Mouse (Mus musculus): ENCODE results near the gene Gm49378. TPM values are rescaled to one million over a fixed set of nuclear protein-coding genes. Genes with fewer than 3 reads are reported as not detected.

Gm49378 gene
- polyA plus RNA-seq, 1 experiment from 2014 or later = 1.8 TPM

- no peak for ATAC-seq (ENCODE audit: low read depth)
- WGBS = 90% methylated on average over 21 of the region's 21 CpGs
- Histone ChIP-seq H3K9me3 (ENCODE audit: control insufficient read depth, low read length) (no peaks in the 10 kb centered on the region), H3K36me3 (ENCODE audit: control insufficient read depth, insufficient read depth, low read length) (peaks cover 56% of the 10 kb centered on the region), H3K4me3 (ENCODE audit: low read length) (no peak overlapping the region), H3K4me2 (ENCODE audit: low read depth, low read length) (no peak overlapping the region), H3K9ac (ENCODE audit: low read length) (no peak overlapping the region), H3K4me1 (replicated peaks; ENCODE audit: control insufficient read depth, insufficient read depth, low read length) (peaks cover 3% of the 10 kb centered on the region), H3K27me3 (ENCODE audit: control insufficient read depth, insufficient read depth, low read depth, low read length) (no peaks in the 10 kb centered on the region), H3K27ac (ENCODE audit: low read length) (no peak overlapping the region)
These were observed 38.9 kb downstream of the Gm49378 start for GRCm38 (mm10) chr14:55598521-55599390.

- Histone ChIP-seq H3K27me3 (ENCODE audit: control insufficient read depth, insufficient read depth, low read depth, low read length) (no peaks in the 10 kb centered on the region), H3K9ac (ENCODE audit: low read length) (no peak overlapping the region), H3K4me3 (ENCODE audit: low read length) (no peak overlapping the region), H3K27ac (ENCODE audit: low read length) (no peak overlapping the region), H3K4me2 (ENCODE audit: low read depth, low read length) (no peak overlapping the region), H3K36me3 (ENCODE audit: control insufficient read depth, insufficient read depth, low read length) (peaks cover 42% of the 10 kb centered on the region), H3K9me3 (ENCODE audit: control insufficient read depth, low read length) (no peaks in the 10 kb centered on the region), H3K4me1 (replicated peaks; ENCODE audit: control insufficient read depth, insufficient read depth, low read length) (peaks cover 10% of the 10 kb centered on the region)
- WGBS = 82% methylated on average over 13 of the region's 13 CpGs
- ATAC-seq (ENCODE audit: low read depth) = no peak
These were observed 41.5 kb downstream of the Gm49378 start for GRCm38 (mm10) chr14:55596036-55596690.

- ATAC-seq (ENCODE audit: low read depth) = no peak
- H3K36me3 ChIP-seq (ENCODE audit: control insufficient read depth, insufficient read depth, low read length) = peaks cover 30% of the 10 kb centered on the region
- H3K9me3 ChIP-seq (ENCODE audit: control insufficient read depth, low read length) = no peaks in the 10 kb centered on the region
- peak overlapping the region; percentile 98 for H3K4me3 ChIP-seq (ENCODE audit: low read length)
- no peak overlapping the region for H3K27ac ChIP-seq (ENCODE audit: low read length)
- 3% methylated on average over 16 of the region's 16 CpGs for WGBS
- H3K27me3 ChIP-seq (ENCODE audit: control insufficient read depth, insufficient read depth, low read depth, low read length) = no peaks in the 10 kb centered on the region
- peaks cover 16% of the 10 kb centered on the region for H3K4me1 ChIP-seq (replicated peaks; ENCODE audit: control insufficient read depth, insufficient read depth, low read length)
- peak overlapping the region; percentile 91 for H3K9ac ChIP-seq (ENCODE audit: low read length)
- peak overlapping the region; percentile 83 for H3K4me2 ChIP-seq (ENCODE audit: low read depth, low read length)
These were observed 45.5 kb downstream of the Gm49378 start for GRCm38 (mm10) chr14:55592226-55592625.

- Histone ChIP-seq H3K9me3 (ENCODE audit: control insufficient read depth, low read length) (no peaks in the 10 kb centered on the region), H3K9ac (ENCODE audit: low read length) (peak within 1 kb of the TSS; percentile 91), H3K4me3 (ENCODE audit: low read length) (peak within 1 kb of the TSS; percentile 98), H3K36me3 (ENCODE audit: control insufficient read depth, insufficient read depth, low read length) (peaks cover 22% of the 10 kb centered on the region), H3K4me2 (ENCODE audit: low read depth, low read length) (peak within 1 kb of the TSS; percentile 83), H3K4me1 (replicated peaks; ENCODE audit: control insufficient read depth, insufficient read depth, low read length) (peaks cover 16% of the 10 kb centered on the region), H3K27ac (ENCODE audit: low read length) (peak within 1 kb of the TSS; percentile 99), H3K27me3 (ENCODE audit: control insufficient read depth, insufficient read depth, low read depth, low read length) (no peaks in the 10 kb centered on the region)
- peak; percentile 91 for ATAC-seq (ENCODE audit: low read depth)
- WGBS = under 1% methylated on average over 33 of the region's 33 CpGs
These were observed 46.3 kb downstream of the Gm49378 start, which contains the start of gene Rnf31 for GRCm38 (mm10) chr14:55591331-55591891. Gene Rnf31, plus strand, starts transcription at chr14:55591708.

- Histone ChIP-seq H3K27ac (ENCODE audit: low read length) (peak within 1 kb of the TSS; percentile 99), H3K9me3 (ENCODE audit: control insufficient read depth, low read length) (no peaks in the 10 kb centered on the region), H3K27me3 (ENCODE audit: control insufficient read depth, insufficient read depth, low read depth, low read length) (no peaks in the 10 kb centered on the region), H3K4me1 (replicated peaks; ENCODE audit: control insufficient read depth, insufficient read depth, low read length) (peaks cover 16% of the 10 kb centered on the region), H3K36me3 (ENCODE audit: control insufficient read depth, insufficient read depth, low read length) (peaks cover 17% of the 10 kb centered on the region), H3K9ac (ENCODE audit: low read length) (peak within 1 kb of the TSS; percentile 91), H3K4me3 (ENCODE audit: low read length) (peak within 1 kb of the TSS; percentile 98), H3K4me2 (ENCODE audit: low read depth, low read length) (peak within 1 kb of the TSS; percentile 83)
- ATAC-seq (ENCODE audit: low read depth) = peak; percentile 98
- WGBS = under 1% methylated on average over 22 of the region's 22 CpGs
These were observed 46.9 kb downstream of the Gm49378 start, which contains the start of gene Psme2 for GRCm38 (mm10) chr14:55590748-55591330. Gene Psme2, minus strand, starts transcription at chr14:55591113.

GRCm38 (mm10) chr14:55589771-55590448 is 47.8 kb downstream of the Gm49378 start:
- 78% methylated on average over 11 of the region's 11 CpGs for whole genome bisulfite sequencing
- H3K4me1 ChIP-seq (replicated peaks; ENCODE audit: control insufficient read depth, insufficient read depth, low read length) = peaks cover 23% of the 10 kb centered on the region
- ATAC-seq (ENCODE audit: low read depth) = no peak
- no peaks in the 10 kb centered on the region for H3K9me3 ChIP-seq (ENCODE audit: control insufficient read depth, low read length)
- H3K4me3 ChIP-seq (ENCODE audit: low read length) = peak overlapping the region; percentile 98
- peaks cover 10% of the 10 kb centered on the region for H3K36me3 ChIP-seq (ENCODE audit: control insufficient read depth, insufficient read depth, low read length)
- peak overlapping the region; percentile 83 for H3K4me2 ChIP-seq (ENCODE audit: low read depth, low read length)
- H3K9ac ChIP-seq (ENCODE audit: low read length) = peak overlapping the region; percentile 77
- H3K27me3 ChIP-seq (ENCODE audit: control insufficient read depth, insufficient read depth, low read depth, low read length) = no peaks in the 10 kb centered on the region
- peak overlapping the region; percentile 67 for H3K27ac ChIP-seq (ENCODE audit: low read length)

- Histone ChIP-seq H3K9me3 (ENCODE audit: control insufficient read depth, low read length) (no peaks in the 10 kb centered on the region), H3K4me1 (replicated peaks; ENCODE audit: control insufficient read depth, insufficient read depth, low read length) (peaks cover 23% of the 10 kb centered on the region), H3K36me3 (ENCODE audit: control insufficient read depth, insufficient read depth, low read length) (peaks cover 5% of the 10 kb centered on the region), H3K4me3 (ENCODE audit: low read length) (no peak overlapping the region), H3K4me2 (ENCODE audit: low read depth, low read length) (no peak overlapping the region), H3K27me3 (ENCODE audit: control insufficient read depth, insufficient read depth, low read depth, low read length) (no peaks in the 10 kb centered on the region; the same call in 1 of the 2 replicates), H3K27ac (ENCODE audit: low read length) (no peak overlapping the region), H3K9ac (ENCODE audit: low read length) (no peak overlapping the region)
- no peak for ATAC-seq (ENCODE audit: low read depth)
- WGBS = 89% methylated on average over 5 of the region's 5 CpGs
These were observed 48.4 kb downstream of the Gm49378 start for GRCm38 (mm10) chr14:55589271-55589670.

GRCm38 (mm10) chr14:55586149-55586548 is 51.5 kb downstream of the Gm49378 start:
- Histone ChIP-seq H3K9ac (ENCODE audit: low read length) (no peak overlapping the region), H3K27ac (ENCODE audit: low read length) (no peak overlapping the region), H3K4me3 (ENCODE audit: low read length) (no peak overlapping the region), H3K4me1 (replicated peaks; ENCODE audit: control insufficient read depth, insufficient read depth, low read length) (peaks cover 13% of the 10 kb centered on the region), H3K9me3 (ENCODE audit: control insufficient read depth, low read length) (no peaks in the 10 kb centered on the region), H3K36me3 (ENCODE audit: control insufficient read depth, insufficient read depth, low read length) (peaks cover 9% of the 10 kb centered on the region), H3K4me2 (ENCODE audit: low read depth, low read length) (no peak overlapping the region), H3K27me3 (ENCODE audit: control insufficient read depth, insufficient read depth, low read depth, low read length) (no peaks in the 10 kb centered on the region; the same call in 1 of the 2 replicates)
- WGBS = 88% methylated on average over 2 of the region's 2 CpGs
- ATAC-seq (ENCODE audit: low read depth) = no peak

Data from lung, embryonic 16.5 days (tissue).